Mouse (Mus musculus): Measurements from ENCODE around the gene Cd177. TPM values are rescaled to one million over a fixed set of nuclear protein-coding genes. Genes with fewer than 3 reads are reported as not detected.
"Not testable (repeated sequence)": the region's sequence is repeated elsewhere in the genome, so short reads cannot be mapped to it uniquely, and the experiment has no call there.

Gene Cd177
- total RNA-seq (2021) = under 1 TPM; 0.13 to 0.15 TPM
- long read RNA-seq = 0 reads

DNA sequence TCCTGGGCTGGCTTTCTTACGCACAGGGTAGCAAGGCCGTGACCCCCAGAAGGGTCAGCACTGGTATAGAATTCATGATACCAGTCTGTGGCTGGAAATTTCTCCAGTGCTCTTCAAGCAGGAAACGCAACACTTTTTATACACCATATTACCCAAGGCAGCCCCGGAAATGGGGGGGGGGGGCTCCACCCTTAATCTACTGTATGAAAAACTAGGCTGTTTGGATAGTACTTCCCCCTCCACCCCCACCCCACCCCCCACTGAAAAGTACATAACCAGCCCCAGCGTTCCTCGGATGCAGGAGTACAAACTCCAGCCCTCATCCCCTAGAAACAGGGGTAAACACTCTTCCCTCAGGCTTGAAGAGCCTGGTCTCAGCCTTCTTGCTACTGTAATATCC is at the start of gene Cd177:
Cd177 (minus strand) TSS at position 101 of the 400 bp plus-strand sequence.
- no peak for DNase-seq (ENCODE audit: low spot score in 2 of 2)

DNA sequence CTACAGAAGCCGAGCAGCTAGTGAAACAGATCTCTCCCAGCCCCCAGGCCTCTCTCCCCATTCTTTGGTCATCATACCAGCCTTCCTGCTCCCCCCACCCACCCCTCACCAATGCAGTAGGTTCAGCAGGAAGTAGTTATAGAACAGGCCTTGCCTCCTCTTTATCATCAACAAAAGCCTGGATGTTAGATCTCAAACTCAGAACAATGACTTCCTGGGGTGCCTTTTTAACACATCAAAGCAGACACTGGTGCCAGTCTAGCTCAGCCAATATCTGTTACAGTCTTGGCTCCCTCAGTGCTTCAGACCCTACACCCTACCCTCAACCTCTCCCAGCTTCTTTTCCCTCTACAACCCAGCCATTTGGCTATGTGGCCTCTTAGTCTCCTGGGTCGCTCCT is 48.9 kb upstream of the Cd177 start:
- DNase-seq (ENCODE audit: low spot score in 2 of 2) = no peak

DNA sequence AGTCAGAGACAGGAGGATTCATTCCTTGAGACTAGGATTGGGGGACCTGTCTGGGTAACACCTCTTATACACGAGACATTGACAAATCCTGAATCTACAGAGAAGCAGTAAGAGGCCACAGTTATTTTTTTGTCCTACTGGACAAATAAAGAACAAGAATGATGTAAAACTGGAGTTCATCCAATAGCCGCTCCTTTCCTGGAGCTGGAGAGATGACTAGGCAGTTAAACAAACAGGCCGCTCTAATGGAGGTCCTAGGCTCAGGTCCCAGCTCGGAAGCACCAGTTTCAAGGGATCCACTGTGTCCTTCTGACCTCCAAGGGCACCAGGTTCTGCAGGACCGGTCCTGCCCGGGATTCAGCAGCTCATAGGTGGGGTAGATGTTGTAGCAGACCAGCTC is 44.7 kb upstream of the Cd177 start:
- no peak for DNase-seq (ENCODE audit: low spot score in 2 of 2)

DNA sequence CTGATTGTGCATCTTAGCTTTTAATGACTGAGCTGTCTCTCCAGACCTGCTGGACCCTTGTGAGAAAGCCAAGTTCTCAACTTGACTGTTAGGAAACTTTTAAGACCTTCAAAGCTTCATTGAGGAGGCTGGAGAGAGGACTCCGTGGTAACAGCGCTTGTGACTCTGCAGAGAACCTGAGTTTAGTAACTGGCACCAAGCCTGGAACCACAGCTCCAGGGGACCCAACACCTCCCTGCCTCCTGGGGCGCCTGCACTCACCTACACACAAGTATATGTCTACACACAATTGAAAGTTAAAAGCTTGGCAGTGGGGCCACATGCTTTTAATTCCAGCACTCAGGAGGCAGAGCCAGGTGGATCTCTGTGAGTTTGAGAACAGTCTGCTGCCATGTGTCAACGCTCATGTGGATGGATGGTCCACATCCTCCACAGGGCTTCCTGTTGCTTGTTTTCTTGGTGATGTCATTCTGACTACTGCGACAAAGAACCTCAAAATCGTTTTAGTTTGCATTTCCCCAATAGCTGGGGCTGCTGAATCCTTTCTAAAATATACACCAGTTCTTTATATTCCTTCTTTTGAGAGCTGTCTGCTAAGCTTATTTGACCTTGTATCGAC is 42.1 kb upstream of the Cd177 start:
- no peak for DNase-seq (ENCODE audit: low spot score in 2 of 2)

DNA sequence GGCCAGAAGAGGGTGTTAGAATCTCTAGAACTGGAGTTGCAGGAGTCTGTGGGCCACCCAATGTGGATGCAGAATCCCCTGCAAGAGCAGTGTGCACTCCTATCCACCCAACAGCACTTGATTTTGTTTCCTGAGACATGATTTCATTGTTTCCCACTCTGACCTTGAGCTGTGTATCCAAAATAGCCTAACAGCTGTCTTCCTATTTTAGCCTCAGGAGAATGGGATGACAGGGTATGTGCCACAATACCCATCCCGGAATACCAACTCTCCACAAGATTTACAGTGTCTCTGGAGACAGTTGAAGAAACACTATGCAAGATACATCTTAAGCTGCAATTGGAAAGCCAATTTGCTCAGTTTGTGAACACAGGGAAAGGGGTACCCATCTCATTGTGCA is 37.8 kb upstream of the Cd177 start:
- DNase-seq (ENCODE audit: low spot score in 2 of 2) = no peak

DNA sequence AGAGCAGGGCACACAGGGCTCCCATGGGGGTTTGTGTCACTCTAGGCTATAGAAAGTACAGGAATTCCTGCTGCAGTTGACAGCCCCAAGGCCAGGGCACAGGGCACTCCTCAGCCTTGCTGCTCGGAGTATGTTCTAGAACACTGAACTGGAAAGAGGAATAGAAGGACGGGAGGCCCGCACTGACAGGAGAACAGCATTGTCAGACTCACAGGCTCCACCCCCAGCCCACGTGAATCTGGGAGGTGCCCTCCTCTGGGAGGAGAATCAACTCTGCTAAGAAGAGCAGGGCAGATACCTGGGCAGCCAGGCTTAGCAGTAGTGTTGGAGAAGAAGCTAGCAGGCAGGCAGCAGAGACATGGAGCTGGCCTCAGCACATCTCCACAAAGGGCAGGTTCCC is 16.8 kb upstream of the Cd177 start, which contains the start of gene Ceacam10:
Ceacam10 (plus strand) TSS at position 289 of the 400 bp plus-strand sequence.
- DNase-seq (ENCODE audit: low spot score in 2 of 2) = not testable (repeated sequence)

DNA sequence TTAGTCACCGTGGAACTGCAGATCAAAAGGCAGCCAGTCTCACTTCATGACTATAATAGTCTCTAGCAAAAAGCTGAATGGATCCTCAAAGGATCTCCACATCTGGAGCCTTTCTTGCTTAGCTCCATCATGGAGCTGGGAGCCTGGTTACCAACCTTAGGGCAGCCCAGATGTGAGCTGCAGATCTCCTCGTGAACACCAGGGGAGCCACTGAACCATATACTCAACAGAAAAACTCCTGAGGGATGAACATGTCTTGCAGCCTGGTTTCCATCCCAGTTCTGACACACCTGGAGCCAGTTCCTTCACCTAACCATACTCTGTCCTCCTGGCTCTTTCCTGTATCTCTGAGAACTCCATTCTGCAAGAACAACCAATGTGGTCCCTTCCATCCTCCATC is 16.0 kb upstream of the Cd177 start:
- DNase-seq (ENCODE audit: low spot score in 2 of 2) = no peak

DNA sequence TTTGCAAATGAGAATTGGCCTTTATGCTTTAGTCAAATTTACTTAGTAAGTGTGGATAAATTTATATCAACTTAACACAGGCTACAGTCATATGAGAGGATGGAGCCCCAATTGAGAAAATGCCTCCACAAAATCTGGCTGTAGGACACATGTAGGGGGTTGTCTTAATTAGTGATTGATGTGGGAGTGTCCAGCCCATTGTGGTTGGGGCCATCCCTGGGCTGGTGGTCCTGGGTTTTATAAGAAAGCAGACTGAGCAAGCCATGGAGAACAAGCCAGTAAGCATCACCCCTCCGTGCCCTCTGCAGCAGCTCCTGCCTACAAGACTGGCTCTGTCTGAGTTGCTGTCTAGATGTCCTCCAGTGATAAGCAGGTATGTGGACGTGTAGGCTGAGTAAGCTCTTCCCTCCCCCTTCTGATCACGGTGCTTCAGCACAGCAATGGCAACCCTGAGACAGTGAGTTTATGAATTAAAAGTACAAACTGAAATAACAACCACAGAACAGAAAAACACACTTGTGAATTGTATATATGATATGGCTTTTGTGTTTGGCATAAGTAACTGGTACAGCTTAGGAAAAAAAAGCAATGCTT is 13.9 kb upstream of the Cd177 start:
- DNase-seq (ENCODE audit: low spot score in 2 of 2) = no peak

DNA sequence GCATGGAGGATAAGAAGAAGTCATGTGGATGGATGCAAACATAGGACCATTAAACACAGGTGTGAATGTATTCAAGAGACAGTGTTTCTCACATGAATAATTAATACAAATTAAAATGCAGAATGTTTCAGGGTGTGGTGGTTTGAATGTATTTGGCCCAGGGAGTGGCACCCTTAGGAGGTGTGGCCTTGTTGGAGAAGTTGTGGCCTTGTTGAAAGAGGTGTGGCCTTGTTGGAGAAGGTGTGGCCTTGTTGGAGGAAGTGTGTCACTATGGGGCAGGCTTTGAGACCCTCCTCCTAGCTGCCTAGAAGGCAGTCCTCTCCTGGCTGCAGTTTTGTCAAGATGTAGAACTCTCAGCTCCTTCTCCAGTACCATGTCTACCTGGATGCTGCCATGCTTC is 11.2 kb upstream of the Cd177 start:
- no peak for DNase-seq (ENCODE audit: low spot score in 2 of 2)

DNA sequence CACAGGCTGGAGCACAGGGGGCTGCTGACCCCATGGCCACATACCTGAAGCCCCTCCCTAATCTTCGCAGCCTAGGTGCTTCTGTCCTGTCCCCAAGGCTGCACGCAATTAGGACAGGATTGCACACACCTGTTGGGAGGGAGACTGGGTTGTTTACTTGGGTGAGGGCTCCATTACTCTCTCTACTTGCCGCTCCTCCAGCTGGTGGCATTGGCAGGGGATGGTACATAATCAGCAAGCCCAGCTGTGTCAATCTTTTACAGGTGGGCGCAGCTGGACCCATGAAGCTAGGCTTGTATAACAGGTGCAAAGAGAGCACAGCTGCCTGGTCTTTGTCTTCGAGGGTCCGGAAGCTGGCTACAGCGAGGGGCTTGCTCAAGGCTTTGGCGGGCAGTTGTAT is 2.5 kb upstream of the Cd177 start:
- DNase-seq (ENCODE audit: low spot score in 2 of 2) = no peak

DNA sequence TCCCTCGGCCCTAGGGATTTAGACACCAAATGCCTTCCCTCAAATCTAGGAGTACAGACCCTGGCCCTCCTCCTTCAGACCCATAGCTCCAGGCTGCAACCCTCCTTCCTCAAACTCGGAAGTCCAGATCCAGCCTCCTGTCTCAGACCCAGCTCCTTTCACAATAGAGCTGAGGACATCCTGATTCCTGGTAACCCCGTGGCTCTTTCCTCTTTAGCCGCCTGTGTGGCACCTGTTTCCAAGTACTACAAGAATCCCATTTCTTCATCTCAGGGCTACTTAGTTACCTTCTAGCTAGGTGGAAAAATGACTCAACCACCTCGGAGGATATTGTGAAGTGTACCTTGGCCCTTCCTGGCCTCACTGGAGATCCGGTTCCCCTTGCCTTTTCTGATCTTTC is 1.1 kb upstream of the Cd177 start:
- DNase-seq (ENCODE audit: low spot score in 2 of 2) = no peak

DNA sequence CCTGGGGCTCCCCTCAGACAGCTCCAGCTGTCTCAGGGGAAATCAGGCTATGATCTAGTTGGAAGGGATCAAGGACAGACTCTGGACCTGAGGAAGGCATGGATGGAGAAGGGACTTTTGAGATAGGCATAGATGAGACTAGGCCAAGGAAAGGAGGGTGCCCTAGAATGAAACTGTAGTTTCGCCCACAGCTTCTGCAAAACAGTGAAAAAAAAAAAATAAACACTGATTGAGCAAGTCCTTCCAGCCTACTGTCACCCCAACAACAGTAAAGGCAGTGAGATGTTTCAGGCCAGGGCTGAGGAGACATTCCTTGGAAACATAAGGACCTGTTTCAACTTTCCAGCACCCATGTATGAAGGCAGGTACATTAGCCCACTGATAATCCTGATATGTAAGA is 1.6 kb downstream of the Cd177 start:
- DNase-seq (ENCODE audit: low spot score in 2 of 2) = no peak

DNA sequence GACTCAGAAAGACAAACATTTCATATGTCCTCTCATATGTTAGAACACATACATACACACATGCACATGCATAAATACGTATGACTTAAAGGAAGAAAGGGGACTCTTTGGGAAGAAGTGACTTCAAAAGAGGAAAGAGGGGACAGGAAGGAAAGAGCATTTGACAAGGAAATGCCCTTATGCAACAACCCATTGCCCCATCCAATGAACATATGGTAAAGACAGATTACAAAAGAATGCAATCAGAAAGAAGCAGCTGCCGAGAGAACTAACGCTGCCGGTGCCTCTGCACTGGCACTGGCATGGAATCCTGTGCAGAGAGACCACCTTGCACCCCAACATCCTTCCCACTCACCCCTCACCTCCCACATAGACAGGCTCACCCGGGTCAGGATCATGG is 6.6 kb downstream of the Cd177 start:
- peak in 1 of 2 experiments; percentile 41 for DNase-seq (ENCODE audit: low spot score in 2 of 2)

DNA sequence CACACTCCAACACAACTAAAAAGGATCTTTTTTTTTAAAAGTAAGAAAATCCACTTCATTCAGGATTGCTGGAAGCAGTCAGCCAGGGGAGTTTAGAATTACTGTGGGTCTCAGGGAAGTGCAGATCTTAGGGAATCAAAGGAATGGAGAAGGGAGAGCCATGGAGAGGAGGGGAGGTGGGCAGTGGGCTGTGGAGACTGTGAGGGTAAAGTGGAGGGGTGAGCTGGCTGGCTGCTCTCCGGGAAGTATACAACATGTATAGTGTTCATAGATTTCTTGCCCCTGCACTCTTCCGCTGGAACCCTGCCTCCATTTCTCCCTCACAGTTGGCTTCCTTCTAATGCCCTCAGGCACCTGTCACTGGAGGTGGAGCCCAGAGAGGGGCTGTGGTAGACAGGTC is 8.5 kb downstream of the Cd177 start:
- DNase-seq (ENCODE audit: low spot score in 2 of 2) = no peak

DNA sequence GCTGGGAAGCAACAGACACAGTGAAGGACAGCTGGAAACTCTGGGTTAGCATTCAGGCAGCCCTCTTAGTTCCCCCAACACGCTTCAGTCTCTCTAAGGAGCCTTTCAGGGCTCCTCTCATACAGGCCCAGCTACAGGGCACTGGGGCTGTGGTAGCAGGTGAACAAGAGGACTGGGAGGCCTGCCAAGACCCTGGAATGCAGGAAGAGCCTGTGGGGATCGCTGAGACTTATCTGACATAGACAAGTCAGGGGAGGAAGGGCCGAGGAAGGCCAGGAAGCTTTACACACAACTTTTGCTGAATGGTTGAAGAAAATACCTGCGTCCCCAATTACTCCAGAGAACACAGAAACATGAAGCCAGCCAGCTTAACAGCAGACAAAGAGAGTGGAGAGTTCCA is 9.4 kb downstream of the Cd177 start:
- no peak for DNase-seq (ENCODE audit: low spot score in 2 of 2)

DNA sequence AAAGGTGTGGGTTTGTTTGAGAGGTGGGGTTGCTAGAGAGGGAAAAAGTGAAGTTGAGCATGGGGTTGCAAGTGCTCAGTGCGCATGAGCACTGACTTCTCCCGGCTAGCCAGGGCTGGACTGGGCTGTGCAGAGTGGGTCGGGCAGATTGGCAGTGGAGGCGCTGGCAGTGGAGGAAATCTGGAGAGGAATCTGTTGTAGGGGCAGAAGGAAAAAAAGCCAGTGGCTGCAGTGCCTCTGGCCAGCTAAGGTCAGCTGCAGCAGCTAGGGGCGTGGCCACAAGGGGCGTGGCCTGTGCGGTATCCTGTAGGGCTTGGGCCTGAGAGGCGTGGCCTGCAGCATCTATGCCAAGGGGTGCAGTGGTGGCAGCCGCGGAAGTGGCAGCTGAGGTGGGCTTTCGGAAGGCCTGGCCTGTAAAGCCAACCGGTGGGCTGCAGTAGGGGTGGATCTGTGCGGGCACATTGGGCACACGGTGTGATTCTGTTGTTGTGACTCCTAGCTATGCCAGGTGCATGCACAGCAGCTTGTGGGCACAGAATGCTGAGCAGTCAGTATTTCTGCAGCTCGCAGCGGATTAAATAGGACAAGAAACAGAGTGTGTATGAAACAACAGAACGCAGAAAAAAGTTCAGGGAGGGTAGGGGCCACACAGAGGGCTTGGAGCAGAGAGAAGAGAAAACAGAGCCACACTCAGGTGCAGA is 24.0 kb downstream of the Cd177 start:
- no peak for DNase-seq (ENCODE audit: low spot score in 2 of 2)

DNA sequence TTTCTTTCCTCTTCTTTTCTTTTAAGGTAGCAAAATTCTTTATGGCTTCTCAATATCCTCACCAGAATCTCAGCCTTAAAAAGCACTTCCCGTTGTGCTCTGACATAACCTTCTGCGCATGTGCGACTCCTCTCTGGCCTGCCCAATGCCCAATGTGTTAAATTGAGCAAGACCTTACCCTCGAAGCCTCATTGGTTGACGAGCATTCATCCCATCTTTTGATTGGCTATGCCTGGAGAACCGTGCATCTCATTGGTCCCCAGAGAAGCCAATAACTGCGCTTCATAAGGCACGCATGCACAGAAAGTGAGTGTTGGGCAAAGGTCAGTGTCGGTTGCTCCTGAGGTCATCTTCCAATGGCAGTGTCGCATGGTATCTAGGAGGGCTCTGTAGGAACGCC is 33.3 kb downstream of the Cd177 start, which contains the start of gene Gm4763:
Gm4763 (minus strand) TSS at position 101 of the 400 bp plus-strand sequence.
- DNase-seq (ENCODE audit: low spot score in 2 of 2) = not testable (repeated sequence)

DNA sequence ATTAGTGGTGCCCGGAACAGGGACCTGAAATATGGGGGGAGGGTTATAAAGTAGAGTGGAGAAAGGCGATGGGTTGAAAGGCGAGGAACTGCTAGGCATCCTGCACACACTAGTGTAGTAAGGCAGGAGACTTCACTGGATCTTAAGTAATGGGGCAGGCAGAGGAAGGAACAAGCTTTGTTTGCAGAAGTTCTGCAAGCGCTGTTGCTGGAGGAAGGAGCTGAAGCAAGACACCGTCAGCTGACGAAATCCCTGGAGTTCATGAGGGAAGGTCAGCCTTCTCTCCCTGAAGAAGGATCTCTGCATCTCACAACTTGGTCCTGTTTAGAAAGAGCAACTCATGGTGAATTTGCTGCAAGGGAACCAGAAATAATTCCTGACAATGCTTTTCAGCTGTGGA is 45.1 kb downstream of the Cd177 start:
- DNase-seq (ENCODE audit: low spot score in 2 of 2) = no peak

DNA sequence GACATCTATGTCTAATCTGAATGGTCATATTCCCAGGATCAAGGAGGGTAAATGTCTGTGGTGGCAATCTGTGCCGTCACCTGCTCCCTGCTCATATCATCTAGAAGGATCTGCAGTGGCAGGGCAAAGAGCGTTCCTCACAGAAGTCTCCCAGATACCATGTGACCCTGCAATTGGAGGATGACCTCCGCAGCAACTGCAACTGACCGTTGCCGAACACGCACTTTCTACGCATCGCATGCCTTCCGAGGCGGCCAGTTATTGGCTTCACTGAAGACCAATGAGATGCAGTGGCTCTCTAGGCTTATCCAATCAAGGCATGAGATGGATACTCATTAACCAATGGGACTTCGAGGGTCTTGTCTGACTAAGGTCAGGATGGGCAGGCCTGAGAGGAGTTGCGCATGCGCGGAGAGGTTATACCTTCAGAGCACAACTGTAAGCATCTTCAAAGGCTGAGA is 51.2 kb downstream of the Cd177 start, which contains the start of gene BC049730:
BC049730 (plus strand) TSS at position 411 of the 461 bp plus-strand sequence.
- no peak for DNase-seq (ENCODE audit: low spot score in 2 of 2)

DNA sequence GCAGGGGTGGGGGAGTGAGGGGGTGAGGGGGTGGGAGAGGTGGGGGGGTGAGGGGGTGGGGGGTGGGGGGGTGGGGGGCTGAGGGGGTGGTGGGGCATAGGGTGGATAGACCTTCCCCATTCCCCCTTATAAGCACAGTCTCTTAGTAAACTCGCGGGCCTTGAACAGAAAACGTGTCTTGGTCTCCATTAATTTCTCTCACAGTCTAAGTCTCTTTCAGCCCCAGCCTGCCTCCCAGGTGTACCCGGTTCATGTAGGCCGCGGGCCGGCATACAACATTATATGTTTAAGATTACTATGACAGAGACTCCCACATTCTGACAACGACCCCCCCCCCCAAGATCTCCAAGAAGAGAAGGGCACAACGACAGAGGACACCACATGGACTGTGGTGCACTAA is 57.3 kb downstream of the Cd177 start:
- DNase-seq (ENCODE audit: low spot score in 2 of 2) = not testable (repeated sequence)

DNA sequence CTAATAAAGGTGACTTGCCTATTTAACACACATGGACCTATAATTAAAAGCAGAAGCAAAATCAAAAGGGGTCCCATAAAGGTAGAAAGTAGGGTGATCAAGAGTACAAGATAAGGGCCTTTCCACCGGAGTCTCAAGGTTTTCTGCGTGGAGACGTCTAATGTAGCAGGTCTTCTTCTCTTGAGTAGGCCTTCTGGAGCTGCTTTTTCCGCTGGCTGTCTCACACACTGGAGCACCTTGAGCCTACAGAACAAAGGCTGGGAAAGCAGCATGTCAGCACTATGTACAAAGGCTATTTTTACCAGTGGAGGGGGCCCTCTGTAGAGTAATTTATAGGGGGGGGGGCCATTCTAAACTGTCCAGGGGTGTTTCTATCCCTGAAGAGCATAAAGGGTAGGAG is 62.2 kb downstream of the Cd177 start:
- not testable (repeated sequence) for DNase-seq (ENCODE audit: low spot score in 2 of 2)
